Mouse (Mus musculus) limb, embryonic 10.5 days (tissue): ENCODE measurements around the gene Map2k7. TPM values are rescaled to one million over a fixed set of nuclear protein-coding genes. Genes with fewer than 3 reads are reported as not detected.
A peak's percentile ranks its signal among the peaks of the same experiment; 100 is the strongest.
"Not testable (repeated sequence)": the region's sequence is repeated elsewhere in the genome, so short reads cannot be mapped to it uniquely, and the experiment has no call there.

Source experiments
- DNase-seq: peaks from one replicate; pipeline ENCODE4 v3.0.0-alpha.2; 2017; ENCODE audit warnings: low spot score
- H3K27ac ChIP-seq: fragments of 300-500 bp; sonication (generic); 2 replicates; pipeline ENCODE4 v1.5.1; 2016; ENCODE audit warnings: mild to moderate bottlenecking
- H3K27me3 ChIP-seq: fragments of 300-500 bp; sonication (generic); 2 replicates; pipeline ENCODE4 v1.6.1; 2016; ENCODE audit warnings: low read depth, mild to moderate bottlenecking; ENCODE audit not compliant: poor library complexity, severe bottlenecking
- H3K36me3 ChIP-seq: fragments of 300-500 bp; sonication (generic); 2 replicates; pipeline ENCODE4 v1.6.1; 2016; ENCODE audit warnings: mild to moderate bottlenecking, moderate library complexity
- H3K4me1 ChIP-seq: fragments of 300-500 bp; sonication (generic); 2 replicates; pipeline ENCODE4 v1.6.1; 2016
- H3K4me3 ChIP-seq: fragments of 300-500 bp; sonication (generic); 2 replicates; pipeline ENCODE4 v1.5.1; 2016; ENCODE audit warnings: mild to moderate bottlenecking, moderate library complexity
- H3K9me3 ChIP-seq: fragments of 300-500 bp; sonication (generic); replicated peaks from 2 replicates; pipeline ENCODE4 v1.6.1; 2016; ENCODE audit warnings: mild to moderate bottlenecking
- WGBS: fragments of 180-500 bp; shearing (Covaris S2); methylation state at CpG from one replicate; pipeline ENCODE4 v1.1.7; 2016; 5-methylcytosine and 5-hydroxymethylcytosine counted together
- polyA plus RNA-seq: library from polyadenylated mRNA; unstranded; fragments of >200 nt; fragmentation: Nextera tagmentation; extraction: Ambion mirVana; gene quantifications from 2 replicates; pipeline ENCODE4 v1.2.1, GENCODE M21; 2016

Gene Map2k7
- polyA plus RNA-seq, 1 experiment from 2014 or later = 34.2 TPM

DNA sequence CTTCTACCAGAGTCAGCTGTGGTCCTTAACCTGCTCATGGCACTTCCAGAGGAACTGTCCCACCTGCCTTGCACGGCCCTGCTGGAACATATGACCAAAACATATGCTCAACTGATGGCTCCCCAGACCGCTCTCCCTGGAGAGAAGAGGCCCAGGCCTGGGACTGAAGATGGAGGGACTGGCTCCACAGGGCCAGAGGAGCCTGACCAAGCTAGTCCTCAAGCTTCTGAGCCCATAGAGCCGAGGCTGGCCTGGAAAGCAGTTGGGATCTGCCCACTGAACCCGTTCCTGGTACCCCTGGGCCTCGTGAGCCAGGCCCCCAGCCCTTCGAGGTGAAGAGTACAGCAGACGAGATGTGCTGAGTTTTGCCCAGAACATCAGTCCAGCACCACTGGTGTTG is 16.9 kb downstream of the Map2k7 start:
- peaks cover 49% of the 10 kb centered on the region for H3K36me3 ChIP-seq
- peaks cover 50% of the 10 kb centered on the region for H3K4me1 ChIP-seq
- DNase-seq = not testable (repeated sequence)

DNA sequence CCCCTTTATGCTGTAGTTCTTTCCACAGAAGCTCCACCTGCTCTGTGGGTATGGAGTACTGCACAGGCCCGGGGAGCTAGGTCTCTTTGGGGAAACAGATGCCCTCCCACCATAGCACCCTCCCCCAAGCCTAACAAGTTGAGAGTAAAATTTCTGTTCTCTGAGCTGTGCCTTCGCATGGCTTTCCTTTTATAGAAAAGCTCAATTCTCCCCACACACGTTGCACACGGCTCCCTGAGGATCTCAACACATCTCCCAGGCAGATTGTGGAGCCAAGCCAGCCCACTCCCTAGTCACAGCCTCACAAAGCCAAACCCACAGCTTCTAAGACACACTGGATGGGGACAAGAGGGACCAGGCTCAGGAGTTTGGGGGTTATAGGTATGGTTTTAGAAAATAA is 18.4 kb downstream of the Map2k7 start:
- Histone ChIP-seq H3K36me3 (peaks cover 63% of the 10 kb centered on the region), H3K27me3 (no peaks in the 10 kb centered on the region), H3K27ac (no peak overlapping the region), H3K4me1 (peaks cover 47% of the 10 kb centered on the region), H3K9me3 (no peaks in the 10 kb centered on the region), H3K4me3 (0 out of 2 replicates have a peak overlapping the region, but pooled peaks have one; percentile 90)
- no peak for DNase-seq
- 77% methylated on average over 4 of the region's 4 CpGs for WGBS

More for the DNA sequence above, 16.9 kb downstream of the Map2k7 start:
- H3K27me3 ChIP-seq, H3K4me3 ChIP-seq, H3K9me3 ChIP-seq, H3K27ac ChIP-seq: not testable (repeated sequence)
- WGBS = 87% methylated on average over 7 of the region's 7 CpGs

DNA sequence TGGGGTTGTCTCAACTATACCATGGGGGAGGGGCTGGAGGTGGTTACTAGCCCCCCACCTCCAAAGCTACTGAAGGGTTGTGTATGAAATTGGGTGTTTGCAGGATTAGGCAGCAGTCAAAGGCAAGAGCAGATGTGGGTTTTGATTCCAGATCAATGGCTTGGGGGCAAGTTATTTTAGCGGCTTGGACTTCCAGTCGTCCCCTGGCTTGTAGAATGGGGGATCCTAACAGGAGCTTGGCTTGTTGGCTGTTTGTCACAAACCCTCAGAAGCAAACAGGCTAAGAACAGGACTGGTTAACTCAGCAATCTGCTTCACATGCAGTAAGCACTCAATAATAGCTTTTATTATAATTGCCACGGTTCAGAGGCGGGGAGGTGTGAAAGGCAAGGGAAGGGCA is 18.8 kb downstream of the Map2k7 start:
- DNase-seq = no peak
- Histone ChIP-seq H3K4me1 (peaks cover 47% of the 10 kb centered on the region), H3K4me3 (peak overlapping the region; percentile 90), H3K36me3 (peaks cover 68% of the 10 kb centered on the region), H3K9me3 (no peaks in the 10 kb centered on the region), H3K27ac (peak overlapping the region; percentile 99), H3K27me3 (no peaks in the 10 kb centered on the region)
- 83% methylated on average over 4 of the region's 4 CpGs for WGBS

- no peaks in the 10 kb centered on the region for H3K9me3 ChIP-seq
- peak overlapping the region; percentile 90 for H3K4me3 ChIP-seq
- peak overlapping the region; percentile 99 for H3K27ac ChIP-seq
- WGBS = 2% methylated on average over 35 of the region's 35 CpGs
- H3K36me3 ChIP-seq = peaks cover 77% of the 10 kb centered on the region
- no peaks in the 10 kb centered on the region for H3K27me3 ChIP-seq
- DNase-seq = peak; percentile 94
- peaks cover 47% of the 10 kb centered on the region for H3K4me1 ChIP-seq
Observed at GRCm38 (mm10) chr8:4258233-4258632, 19.7 kb downstream of the Map2k7 start.

DNA sequence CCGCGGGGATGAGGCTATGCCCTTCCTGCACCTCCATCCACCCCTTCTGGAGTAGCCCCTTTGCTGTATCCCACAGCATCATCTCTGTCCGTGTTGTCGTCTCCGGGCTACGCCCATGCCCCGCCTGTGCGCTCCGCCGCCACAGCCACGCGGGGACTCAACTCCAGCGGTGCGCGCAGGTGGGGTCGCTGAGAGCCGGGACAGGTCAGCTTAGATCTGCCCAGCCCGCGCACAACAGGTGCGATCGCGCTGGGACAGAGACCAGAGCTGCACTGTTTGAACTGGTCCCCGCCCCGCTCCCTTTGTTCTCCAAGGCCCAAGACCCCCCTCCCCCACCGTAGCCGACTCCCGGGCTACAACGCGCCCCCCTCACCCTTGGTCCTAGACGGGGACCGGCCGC is 20.1 kb downstream of the Map2k7 start:
- peak overlapping the region; percentile 90 for H3K4me3 ChIP-seq
- no peaks in the 10 kb centered on the region for H3K9me3 ChIP-seq
- under 1% methylated on average over 32 of the region's 32 CpGs for WGBS
- H3K27me3 ChIP-seq = no peaks in the 10 kb centered on the region
- H3K27ac ChIP-seq = peak overlapping the region; percentile 99
- DNase-seq = no peak
- H3K36me3 ChIP-seq = peaks cover 81% of the 10 kb centered on the region
- H3K4me1 ChIP-seq = peaks cover 43% of the 10 kb centered on the region

GRCm38 (mm10) chr8:4259125-4259804 is 20.7 kb downstream of the Map2k7 start, which contains the start of gene Ctxn1:
TSS of gene Ctxn1 (minus strand) at chr8:4259274.
- H3K4me1 ChIP-seq = peaks cover 38% of the 10 kb centered on the region
- peaks cover 84% of the 10 kb centered on the region for H3K36me3 ChIP-seq
- H3K27me3 ChIP-seq = no peaks in the 10 kb centered on the region
- peak within 1 kb of the TSS; percentile 90 for H3K4me3 ChIP-seq
- peak within 1 kb of the TSS; percentile 99 for H3K27ac ChIP-seq
- WGBS = 6% methylated on average over 32 of the region's 33 CpGs
- DNase-seq = peak; percentile 98
- no peaks in the 10 kb centered on the region for H3K9me3 ChIP-seq

GRCm38 (mm10) chr8:4259805-4260170 is 21.2 kb downstream of the Map2k7 start:
- DNase-seq = no peak
- 81% methylated on average over 4 of the region's 4 CpGs for WGBS
- Histone ChIP-seq H3K27me3 (no peaks in the 10 kb centered on the region), H3K27ac (peak overlapping the region; percentile 99), H3K4me3 (peak overlapping the region; percentile 90; the same call in 1 of the 2 replicates), H3K4me1 (peaks cover 35% of the 10 kb centered on the region), H3K36me3 (peaks cover 84% of the 10 kb centered on the region), H3K9me3 (no peaks in the 10 kb centered on the region)

DNA sequence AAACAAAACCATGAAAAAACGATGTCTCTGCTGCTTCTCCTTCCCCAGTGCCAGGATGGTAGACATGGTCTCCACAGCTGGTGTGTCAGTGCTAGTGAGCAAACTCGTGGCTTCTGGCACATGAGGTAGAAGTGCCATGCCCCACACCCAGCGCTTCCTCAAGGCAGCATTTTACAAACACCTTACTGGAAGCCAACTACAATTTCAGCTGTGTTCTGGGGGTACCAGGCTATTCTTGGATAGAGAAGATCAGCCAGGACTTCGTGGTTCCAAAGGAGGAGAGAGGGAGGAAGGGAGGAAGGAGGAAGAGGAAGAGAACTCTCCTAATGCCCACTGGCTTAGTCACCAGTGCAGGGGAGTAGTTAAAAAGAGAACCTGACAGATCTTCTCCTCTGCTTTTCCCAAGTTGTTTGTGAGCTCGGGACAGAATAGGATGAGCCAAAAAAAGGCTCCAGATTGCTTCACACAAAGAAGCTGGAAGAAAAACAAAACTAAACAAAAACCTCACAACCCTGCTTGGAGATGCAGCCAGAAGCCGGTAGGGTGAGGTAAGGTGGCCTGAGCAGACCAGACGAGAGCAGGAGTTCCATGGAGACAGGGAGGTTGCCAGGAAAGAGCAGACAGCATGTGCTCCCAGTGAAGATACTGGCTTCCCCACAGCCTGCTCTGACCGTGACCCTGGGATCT is 24.7 kb downstream of the Map2k7 start:
- H3K27me3 ChIP-seq = no peaks in the 10 kb centered on the region
- 93% methylated on average over 8 of the region's 8 CpGs for WGBS
- no peak for DNase-seq
- peaks cover 87% of the 10 kb centered on the region for H3K36me3 ChIP-seq
- no peaks in the 10 kb centered on the region for H3K9me3 ChIP-seq
- no peak overlapping the region for H3K4me3 ChIP-seq
- no peak overlapping the region for H3K27ac ChIP-seq
- peaks cover 17% of the 10 kb centered on the region for H3K4me1 ChIP-seq

GRCm38 (mm10) chr8:4265160-4265914 is 26.8 kb downstream of the Map2k7 start:
- WGBS = 92% methylated on average over 15 of the region's 15 CpGs
- Histone ChIP-seq H3K4me1 (peaks cover under 1% of the 10 kb centered on the region; the same call in 1 of the 2 replicates), H3K4me3 (no peak overlapping the region), H3K27me3 (no peaks in the 10 kb centered on the region), H3K27ac (no peak overlapping the region), H3K36me3 (peaks cover 100% of the 10 kb centered on the region), H3K9me3 (no peaks in the 10 kb centered on the region)
- DNase-seq = no peak

DNA sequence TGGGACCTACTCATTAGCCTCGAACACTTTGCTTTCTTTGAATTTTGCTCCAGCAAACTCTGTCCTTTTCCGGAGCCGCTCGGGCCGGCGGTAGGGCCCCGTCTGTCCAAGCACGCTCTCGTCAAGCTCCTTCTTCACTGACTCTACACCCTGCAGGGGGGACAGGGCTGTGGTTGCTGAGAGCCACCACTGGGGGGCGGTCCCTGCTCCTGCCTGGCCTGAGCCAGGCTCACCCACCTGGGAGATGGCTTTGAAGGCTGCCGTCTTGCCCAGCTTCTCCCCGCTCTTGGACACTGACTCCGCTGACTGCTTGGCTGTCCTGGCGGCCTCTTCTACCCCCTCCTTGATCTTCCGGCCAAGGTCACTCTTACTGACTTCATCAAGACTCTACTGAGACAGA is 29.1 kb downstream of the Map2k7 start:
- Histone ChIP-seq H3K36me3 (peaks cover 98% of the 10 kb centered on the region), H3K9me3 (no peaks in the 10 kb centered on the region), H3K27me3 (no peaks in the 10 kb centered on the region), H3K4me3 (no peak overlapping the region), H3K27ac (no peak overlapping the region), H3K4me1 (no peaks in the 10 kb centered on the region)
- peak; percentile 28 for DNase-seq
- 82% methylated on average over 15 of the region's 15 CpGs for WGBS

GRCm38 (mm10) chr8:4269609-4270008 is 31.1 kb downstream of the Map2k7 start:
- DNase-seq = no peak
- Histone ChIP-seq H3K27me3 (no peaks in the 10 kb centered on the region), H3K4me1 (peaks cover under 1% of the 10 kb centered on the region; the same call in 1 of the 2 replicates), H3K4me3 (no peak overlapping the region), H3K36me3 (peaks cover 95% of the 10 kb centered on the region), H3K27ac (no peak overlapping the region), H3K9me3 (no peaks in the 10 kb centered on the region)
- WGBS = 91% methylated on average over 6 of the region's 6 CpGs

- peak; percentile 95 for DNase-seq
- H3K4me3 ChIP-seq = peak within 1 kb of the TSS; percentile 81
- peaks cover 6% of the 10 kb centered on the region for H3K4me1 ChIP-seq
- H3K27ac ChIP-seq = peak within 1 kb of the TSS; percentile 91
- H3K9me3 ChIP-seq = no peaks in the 10 kb centered on the region
- WGBS = under 1% methylated on average over 39 of the region's 39 CpGs
- no peaks in the 10 kb centered on the region for H3K27me3 ChIP-seq
- peaks cover 37% of the 10 kb centered on the region for H3K36me3 ChIP-seq
Observed at GRCm38 (mm10) chr8:4275275-4276110, 37.0 kb downstream of the Map2k7 start, which contains the start of gene Timm44. TSS of gene Timm44 (minus strand) at chr8:4275913.
